Mouse (Mus musculus): ENCODE results near the gene Tmprss9.

DNA sequence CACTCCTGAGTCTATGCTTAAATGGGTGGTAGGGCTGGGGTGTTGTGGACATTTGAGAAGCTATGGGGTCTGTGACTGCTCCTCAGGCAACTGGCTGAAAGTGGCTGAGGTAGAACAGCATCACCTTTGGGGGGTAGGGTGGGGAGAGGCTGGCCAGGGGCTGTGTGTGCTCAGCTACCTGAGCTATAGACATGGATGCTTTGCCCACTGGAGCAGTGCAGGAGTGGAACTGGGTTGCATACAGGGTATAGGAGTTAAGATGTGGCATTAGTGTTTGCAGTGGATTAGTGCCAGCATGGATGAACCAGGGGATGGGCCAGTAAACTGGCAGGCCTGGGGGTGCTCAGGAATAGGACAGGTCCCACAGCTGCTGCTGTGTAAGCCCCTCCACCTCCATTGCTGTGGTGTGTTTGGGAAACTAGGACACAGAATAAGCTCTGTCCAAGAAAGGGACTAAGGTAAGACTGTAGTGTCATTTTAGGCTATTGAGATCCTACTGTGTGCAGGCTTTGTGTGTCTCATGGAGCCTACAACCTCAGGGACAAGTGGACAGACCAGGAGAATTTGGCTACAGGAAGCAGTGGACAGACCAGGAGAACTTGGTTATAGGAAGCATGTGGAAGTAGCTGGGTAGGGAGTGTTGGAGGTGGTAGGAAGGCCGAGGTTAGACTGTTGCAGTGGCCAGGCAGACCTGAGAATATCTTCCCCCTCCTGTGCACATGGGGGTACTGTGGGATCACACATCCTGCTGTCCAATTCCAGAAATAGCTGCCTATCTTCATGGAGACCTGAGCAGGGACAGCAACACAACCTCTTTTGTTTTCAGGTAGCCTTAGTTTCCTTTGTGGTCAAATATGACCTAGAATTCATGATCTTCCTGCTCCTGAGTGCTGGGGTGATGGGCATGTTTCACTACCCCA, 42.0 kb upstream of the Tmprss9 start:
- TF ChIP-seq GATA1 (IDR thresholded peaks at IDR 0.05; ENCODE audit: low read length) (no peak), TAL1 (IDR thresholded peaks at IDR 0.05; ENCODE audit: low read length) (no peak)

All from erythroblast, embryonic 14.5 days (primary cell).